Mouse (Mus musculus): Measurements from ENCODE around the gene Alox12. TPM values are rescaled to one million over a fixed set of nuclear protein-coding genes. Genes with fewer than 3 reads are reported as not detected.
A peak's percentile ranks its signal among the peaks of the same experiment; 100 is the strongest.

Alox12 gene
- total RNA-seq, 2 experiments from 2014 or later, result 0.42 to 0.48 TPM

DNA sequence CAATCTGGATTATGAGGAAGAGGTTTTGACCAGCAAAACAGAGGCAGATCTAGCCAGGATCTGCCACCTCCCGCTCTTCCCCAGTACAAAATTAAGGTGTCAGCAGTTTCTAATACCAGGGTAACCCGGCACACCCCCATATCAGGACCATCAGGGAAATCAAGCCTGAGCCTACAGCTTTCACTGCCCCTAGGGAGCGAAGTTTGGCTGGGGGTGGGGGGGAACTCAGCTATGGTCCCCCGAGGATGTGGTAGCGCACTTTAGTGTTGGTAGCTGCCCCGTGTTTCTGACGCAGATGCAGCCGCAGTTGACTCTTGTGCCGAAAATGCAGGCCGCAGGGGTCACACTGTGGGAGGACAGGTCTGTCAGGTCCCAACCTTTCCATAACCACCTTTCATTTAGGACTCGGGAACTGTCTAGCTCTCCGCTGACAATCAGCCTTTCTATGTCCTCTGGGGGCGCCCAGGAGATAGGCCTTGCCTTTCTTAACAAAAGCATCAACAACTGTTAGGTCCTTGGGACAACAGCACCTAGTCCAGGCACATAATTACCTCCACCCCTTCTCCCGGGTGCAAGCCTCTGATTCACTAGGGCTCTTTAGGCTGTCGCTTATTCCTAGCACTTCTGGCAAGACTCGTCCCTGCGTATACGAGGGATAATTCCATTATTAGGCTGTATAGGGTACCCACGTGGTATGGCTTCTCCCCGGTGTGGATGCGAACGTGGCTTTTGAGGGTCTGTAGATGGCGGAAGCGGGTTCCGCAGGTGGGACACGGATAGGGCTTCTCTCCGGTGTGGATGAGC is 29.2 kb downstream of the Alox12 start:
- no peak for ATAC-seq (replicated peaks; ENCODE audit: low FRiP score, low TSS enrichment, poor library complexity, severe bottlenecking)

DNA sequence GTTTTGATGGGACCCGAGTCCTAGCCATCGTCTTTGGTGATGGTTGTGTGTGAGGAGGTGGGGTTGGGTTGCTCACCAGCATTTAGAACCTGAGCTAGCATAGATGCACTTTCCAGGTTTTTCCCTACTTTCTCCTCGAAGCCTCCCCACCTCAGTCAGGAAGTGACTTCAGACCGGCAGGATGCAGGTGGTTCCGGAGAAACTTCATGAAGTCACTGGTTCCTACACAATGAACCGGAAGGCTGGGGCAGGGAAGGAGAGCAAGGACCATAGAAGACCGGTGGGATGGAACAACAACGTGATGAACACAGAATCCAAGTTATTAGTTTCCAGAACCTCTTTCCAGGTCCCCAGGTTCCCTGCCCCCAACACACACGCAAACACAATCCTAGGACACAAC is 31.4 kb downstream of the Alox12 start:
- ATAC-seq (replicated peaks; ENCODE audit: low FRiP score, low TSS enrichment, poor library complexity, severe bottlenecking), result no peak

DNA sequence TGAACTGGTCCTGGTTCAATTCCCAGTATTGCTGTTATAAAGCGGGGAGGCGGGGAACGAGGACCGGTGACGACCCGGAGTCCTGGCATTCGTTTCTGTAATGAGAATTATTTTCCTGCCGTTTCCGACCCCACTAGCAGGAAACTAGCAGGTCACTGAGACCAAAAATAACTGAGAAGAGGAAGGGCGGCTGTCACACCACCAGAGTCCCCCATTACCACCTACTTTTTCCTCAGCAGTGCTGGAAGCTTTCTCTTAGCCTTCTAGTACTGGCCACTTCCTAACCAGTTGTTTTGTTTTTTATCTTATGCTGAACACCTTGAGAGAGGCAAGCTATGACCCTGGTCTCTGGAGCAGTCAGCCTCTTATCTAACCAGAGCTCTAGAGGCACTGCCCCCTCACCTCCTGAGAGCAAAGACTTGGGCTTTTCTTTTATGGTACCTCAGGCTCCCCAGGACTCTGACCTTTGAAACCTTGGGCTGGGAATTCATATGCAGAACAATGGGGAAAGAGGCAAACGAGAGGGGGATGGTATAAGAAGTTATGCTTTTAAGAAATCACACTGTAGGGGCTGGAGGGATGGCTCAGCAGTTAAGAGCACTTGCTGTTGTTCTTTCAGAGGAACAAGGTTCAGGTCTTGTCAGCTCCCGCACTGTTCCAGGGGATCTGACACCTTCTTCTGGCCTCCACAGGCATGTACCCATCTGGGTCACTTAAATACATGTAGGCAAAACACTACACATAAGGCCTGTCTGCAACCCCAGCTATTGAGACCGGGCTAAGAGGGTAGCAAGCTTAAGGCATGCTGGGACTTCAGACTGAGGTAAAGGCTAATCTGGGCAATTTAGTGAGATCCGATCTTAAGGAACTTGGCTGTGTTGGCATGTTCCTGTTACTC is 33.3 kb downstream of the Alox12 start:
- peak; percentile 78 for ATAC-seq (replicated peaks; ENCODE audit: low FRiP score, low TSS enrichment, poor library complexity, severe bottlenecking)

DNA sequence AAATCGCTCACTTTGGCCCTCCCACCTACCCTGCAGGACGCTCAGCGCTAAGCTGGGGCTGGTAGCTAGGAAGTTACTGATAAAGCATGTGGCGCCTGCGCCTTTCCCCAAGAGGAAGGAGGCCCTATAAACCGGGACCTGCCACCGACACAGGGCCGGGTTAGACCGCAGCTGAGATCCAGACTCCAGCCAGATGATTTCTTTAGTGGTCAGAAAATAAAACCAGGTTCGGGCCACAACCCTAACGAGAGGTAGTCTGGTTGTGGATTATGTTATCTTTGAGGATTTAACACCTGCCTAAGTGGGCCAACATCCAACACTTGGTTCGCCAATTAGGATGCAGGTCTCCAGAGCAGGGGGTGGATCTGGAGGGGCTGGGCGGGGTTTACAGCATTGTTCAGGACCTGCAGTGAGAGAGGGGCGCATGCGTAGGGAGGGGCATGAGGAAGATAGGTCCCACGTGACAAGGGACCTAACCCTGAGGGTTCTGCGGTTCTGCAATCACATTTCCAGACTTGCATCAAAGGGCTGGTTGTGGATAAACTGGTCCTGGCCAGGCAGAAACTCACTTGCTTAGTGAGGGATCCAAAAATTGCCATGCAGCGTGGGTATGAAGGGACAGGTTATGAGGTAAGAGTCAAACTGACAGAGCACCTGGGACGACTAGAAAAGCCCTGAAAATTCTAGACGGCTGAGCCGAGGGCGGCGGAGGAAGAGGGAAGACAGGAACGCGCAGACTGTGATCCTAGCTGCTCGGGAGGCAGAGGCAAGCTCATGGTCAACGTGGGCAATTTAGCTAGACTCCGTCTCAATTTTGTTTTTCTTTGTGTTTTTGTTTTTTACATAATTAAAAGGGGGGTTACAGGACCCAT is 34.2 kb downstream of the Alox12 start, which contains the start of gene Slc16a13:
TSS of gene Slc16a13 (minus strand) at position 334 of the 872 bp plus-strand sequence.
- peak; percentile 83 for ATAC-seq (replicated peaks; ENCODE audit: low FRiP score, low TSS enrichment, poor library complexity, severe bottlenecking)

DNA sequence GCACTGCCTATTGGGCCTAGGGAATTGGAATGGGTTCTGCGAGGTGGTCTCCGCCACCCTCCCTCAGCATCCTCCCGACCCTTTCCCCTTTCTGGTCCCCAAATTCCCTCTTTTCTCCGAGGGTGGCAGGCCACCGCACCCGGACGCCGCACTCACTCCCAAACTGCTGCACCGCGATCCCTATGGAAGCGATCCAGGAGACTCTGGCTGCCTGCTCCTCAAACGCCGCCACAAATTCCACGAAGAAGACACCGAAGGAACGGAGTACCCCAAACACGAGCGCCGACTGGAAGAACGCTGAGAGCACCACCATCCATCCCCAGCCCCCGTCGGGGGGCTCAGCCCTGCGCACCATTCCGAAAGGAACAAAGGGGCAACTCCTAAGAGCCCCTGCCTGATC is 34.8 kb downstream of the Alox12 start:
- no peak for ATAC-seq (replicated peaks; ENCODE audit: low FRiP score, low TSS enrichment, poor library complexity, severe bottlenecking)

DNA sequence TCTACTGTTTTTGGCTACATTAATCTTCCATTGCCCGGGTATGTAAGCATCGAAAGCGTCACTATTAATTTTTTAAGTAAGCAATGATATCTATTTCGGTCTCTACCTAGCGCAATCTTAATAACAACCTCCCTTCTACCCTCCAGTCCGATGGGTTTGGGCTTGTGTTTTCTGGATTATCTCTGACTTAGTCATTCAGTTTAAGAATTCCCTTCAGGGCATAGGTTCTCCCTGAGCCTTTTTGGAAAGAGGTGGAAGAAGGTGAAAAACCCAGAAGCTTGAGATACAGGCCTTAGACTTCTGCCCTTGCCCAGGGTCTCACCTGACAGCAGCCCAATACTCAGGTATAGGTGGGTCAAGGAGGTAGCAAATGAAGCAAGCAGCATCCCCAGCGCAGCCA is 35.3 kb downstream of the Alox12 start:
- no peak for ATAC-seq (replicated peaks; ENCODE audit: low FRiP score, low TSS enrichment, poor library complexity, severe bottlenecking)

DNA sequence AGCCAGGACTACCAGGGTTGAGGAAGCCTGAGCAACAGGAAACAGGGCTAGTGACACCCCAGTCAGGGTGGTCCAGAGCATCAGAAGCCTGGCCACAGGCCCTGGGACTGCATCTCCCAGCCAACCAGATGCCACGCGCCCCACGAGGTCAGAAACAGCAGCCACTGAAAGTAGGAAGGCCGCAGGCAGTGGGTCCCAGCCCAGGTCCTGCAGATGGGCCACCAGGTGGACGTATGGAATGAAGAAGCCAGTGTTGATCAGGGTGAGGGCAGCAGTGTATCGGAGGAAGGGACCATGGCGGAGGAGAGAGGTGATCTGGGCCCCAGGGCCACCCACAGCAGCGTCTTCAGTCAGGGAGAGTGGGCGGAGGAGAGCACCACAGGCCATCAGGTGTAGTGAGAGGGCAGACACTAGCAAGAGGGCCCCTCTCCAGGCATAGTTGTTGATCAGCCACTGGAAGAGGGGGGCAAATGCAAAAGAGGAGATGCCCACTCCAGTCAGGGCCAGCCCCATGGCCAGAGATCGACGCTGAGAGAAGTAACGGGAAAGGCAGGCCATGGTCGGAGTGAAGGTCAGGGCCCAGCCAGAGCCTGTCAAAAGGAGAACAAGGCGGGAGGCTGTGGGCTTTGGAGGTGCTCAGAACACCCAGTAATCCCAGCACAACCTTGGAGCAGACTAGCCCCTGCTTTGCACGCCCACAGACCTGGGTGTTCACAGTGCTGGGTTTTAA is 36.2 kb downstream of the Alox12 start:
- no peak for ATAC-seq (replicated peaks; ENCODE audit: low FRiP score, low TSS enrichment, poor library complexity, severe bottlenecking)

DNA sequence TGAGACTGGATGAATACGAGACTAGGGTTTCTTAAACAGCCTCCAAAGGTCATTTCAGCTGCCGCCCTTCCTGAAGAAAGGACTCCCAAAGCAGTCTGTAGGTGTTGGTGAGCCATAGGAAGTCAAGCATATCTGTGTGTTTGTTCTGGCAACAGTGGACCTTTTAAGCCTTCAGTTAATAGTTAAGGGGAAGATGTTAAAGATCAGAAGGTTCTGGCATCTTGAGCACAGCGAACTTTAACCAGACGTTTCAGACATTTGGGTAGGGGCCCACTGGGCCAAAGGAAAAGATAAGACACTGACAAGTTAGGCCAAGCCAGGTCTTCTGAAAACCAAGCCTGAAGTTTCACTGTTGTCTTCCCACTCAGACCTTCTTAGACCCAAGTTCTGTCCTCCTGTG is 37.1 kb downstream of the Alox12 start:
- ATAC-seq (replicated peaks; ENCODE audit: low FRiP score, low TSS enrichment, poor library complexity, severe bottlenecking), result no peak

DNA sequence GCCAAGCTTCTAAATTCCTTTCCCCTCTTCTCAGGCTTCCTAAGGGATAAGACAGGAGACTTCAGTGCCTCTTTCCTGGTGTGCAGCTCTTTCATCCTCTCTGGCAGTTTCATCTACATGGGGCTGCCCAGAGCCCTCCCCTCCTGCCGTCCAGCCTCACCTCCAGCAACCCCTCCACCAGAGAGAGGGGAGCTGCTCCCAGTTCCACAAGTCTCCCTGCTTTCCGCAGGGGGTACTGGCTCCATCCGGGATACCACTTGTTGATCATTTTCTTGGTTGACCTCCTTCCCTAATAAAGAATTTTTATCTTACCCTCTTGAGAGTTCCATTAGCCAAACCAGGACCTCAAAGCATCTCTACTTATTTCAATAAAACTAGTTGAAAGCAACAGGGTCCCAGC is 39.0 kb downstream of the Alox12 start:
- no peak for ATAC-seq (replicated peaks; ENCODE audit: low FRiP score, low TSS enrichment, poor library complexity, severe bottlenecking)

DNA sequence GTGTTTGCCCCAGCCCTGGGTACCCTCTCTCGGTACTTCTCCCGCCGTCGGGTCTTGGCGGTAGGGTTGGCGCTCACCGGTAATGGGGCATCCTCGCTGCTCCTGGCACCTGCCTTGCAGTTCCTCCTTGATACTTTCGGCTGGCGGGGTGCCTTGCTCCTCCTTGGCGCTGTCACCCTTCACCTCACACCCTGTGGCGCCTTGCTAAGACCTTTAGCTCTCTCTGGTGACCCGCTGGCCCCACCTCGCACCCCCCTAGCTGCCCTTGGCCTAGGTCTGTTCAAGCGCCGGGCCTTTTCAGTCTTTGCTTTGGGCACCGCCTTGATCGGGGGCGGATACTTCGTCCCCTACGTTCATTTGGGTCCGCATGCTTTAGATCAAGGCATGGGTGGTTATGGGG is 39.9 kb downstream of the Alox12 start:
- ATAC-seq (replicated peaks; ENCODE audit: low FRiP score, low TSS enrichment, poor library complexity, severe bottlenecking), result no peak

DNA sequence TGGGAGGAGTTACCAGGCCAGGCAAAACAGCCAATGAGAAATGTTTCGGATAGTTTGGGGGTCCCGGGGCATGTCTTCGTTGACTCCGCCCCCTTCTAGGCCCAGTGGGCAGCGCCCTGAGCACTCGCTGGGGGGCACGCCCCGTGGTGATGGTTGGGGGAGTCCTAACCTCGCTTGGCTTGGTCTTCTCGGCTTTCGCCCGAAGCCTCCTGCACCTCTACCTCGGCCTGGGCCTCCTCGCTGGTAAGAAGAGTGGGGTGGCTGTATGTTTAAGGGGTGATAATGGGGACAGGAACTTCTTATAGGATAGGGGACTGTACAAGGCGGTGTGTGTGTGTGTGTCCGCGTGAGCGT is 40.3 kb downstream of the Alox12 start:
- no peak for ATAC-seq (replicated peaks; ENCODE audit: low FRiP score, low TSS enrichment, poor library complexity, severe bottlenecking)

DNA sequence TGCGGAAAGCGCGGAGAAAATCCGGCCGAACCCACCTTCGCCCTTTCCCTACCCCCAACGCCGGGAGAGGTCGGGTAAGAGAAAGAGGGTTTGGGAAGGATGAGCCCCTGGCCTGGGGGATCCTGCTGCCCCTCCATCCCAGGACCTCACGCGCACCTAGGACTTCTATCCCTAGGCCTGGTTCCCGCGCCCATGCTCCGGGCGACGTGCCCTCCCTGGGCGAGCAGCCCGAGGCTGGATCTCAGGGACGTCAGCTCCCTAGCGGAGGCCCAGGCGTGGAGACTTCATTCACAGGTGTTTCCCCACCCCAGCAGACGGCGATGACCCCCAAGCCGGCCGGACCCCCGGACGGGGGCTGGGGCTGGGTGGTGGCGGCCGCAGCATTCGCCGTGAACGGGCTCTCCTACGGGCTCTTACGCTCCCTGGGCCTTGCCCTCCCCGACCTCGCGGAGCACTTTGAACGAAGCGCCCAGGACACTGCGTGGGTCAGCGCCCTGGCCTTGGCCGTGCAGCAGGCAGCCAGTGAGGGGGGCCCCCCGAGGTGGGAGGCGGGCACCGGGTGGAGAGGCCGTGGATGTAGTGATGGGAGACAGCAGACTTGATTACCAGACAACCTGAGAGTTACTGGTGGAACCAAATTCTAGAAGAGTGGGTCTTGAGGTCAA is 40.8 kb downstream of the Alox12 start:
- no peak; the same call in 1 of the 2 replicates for ATAC-seq (replicated peaks; ENCODE audit: low FRiP score, low TSS enrichment, poor library complexity, severe bottlenecking)

DNA sequence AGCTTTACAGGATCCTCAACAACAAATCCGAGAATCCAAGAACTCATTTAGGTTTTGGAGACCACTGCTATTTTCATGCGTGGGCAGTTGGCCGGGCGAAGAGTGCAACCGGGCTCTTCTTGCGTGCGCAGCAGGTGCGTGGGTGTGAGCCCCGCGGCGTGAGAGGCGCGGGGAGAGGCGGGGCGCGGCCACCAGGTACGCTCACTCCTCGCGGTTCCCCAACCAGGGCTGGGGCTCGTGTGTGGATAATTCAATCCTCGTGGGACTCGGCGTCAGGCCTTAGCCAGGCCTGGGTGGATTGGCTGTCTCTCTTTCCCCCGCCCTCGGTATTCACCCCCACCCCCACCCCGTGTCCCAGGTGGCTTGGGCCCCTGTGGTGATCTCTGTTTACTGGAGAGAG is 41.4 kb downstream of the Alox12 start:
- ATAC-seq (replicated peaks; ENCODE audit: low FRiP score, low TSS enrichment, poor library complexity, severe bottlenecking), result no peak

DNA sequence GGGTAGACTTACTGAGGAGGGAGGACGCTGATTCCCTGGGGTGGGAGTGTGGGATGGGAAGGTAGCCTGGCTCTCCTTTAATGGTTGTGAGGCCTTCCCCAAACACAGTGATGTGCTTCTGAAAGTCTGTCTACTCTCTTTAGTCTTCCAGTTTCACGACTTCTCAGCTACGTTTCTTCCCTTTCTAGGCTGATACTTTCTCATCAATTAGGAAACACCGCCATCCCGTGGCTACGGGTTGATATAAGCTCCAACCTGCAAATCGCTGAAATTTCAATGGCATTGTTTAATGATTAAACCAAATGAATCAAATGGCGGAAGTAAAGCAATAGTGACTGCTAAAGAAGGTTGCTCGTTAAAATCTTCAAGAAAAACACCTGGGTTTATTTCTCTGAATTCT is 42.3 kb downstream of the Alox12 start:
- ATAC-seq (replicated peaks; ENCODE audit: low FRiP score, low TSS enrichment, poor library complexity, severe bottlenecking), result peak; percentile 40; the same call in 1 of the 2 replicates

DNA sequence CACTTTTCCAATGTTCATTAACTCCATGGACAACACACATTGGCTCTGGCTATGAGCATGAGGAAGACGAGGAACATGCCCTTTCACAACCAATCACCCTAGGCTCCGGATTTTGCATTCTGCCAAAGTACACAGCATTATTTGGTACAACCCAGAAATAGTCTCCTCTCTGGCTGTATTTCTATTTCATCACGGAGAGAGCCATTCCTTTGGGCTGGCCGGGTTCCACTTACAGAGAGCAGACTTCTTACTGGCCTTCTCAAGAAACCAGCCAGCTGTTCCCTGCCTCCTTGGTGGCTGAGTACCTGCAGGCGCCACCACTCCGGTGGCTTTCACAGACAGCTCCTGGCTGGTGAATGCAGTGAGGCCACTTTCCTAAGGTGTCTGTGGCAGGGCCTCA is 42.7 kb downstream of the Alox12 start, which contains the start of gene Slc16a11:
TSS of gene Slc16a11 (plus strand) at position 330 of the 400 bp plus-strand sequence.
- no peak for ATAC-seq (replicated peaks; ENCODE audit: low FRiP score, low TSS enrichment, poor library complexity, severe bottlenecking)

DNA sequence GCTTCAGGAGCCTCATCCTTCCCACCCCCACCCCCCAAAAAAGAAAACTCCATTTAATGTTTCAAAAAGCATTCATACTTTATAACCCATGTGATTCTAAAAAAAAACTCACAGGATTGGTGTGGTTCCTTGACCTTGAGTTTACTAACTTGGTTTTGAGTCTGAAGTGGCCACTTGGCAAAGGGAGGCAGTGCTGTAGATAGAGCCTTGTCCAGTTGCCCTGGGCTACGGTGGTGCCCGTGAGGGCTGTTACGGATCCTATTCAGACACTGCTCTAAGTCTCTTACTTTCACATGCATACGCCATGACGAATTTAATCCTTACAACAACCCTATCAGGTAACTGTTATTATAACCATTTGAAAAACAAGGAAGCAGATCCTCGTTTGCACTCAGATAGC is 43.2 kb downstream of the Alox12 start:
- no peak for ATAC-seq (replicated peaks; ENCODE audit: low FRiP score, low TSS enrichment, poor library complexity, severe bottlenecking)

DNA sequence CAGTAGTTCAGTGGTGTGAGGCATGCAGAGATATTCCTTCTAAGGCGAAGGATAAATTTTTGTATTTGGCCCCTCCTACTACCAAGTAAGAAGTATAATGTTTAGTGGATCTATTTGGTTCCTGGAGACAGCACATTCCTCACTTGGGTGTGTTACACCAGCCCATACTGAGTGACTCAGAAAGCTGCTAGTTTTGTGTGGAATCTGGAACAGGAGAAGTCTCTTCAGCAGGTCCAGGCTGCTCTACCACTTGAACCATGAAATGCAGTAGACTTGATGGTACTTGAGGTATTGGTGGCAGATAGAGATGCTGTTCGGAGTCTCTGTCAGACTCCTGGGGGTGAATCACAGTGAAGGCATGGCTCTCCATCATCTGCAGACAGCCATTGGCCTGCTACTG is 44.5 kb downstream of the Alox12 start:
- no peak for ATAC-seq (replicated peaks; ENCODE audit: low FRiP score, low TSS enrichment, poor library complexity, severe bottlenecking)

DNA sequence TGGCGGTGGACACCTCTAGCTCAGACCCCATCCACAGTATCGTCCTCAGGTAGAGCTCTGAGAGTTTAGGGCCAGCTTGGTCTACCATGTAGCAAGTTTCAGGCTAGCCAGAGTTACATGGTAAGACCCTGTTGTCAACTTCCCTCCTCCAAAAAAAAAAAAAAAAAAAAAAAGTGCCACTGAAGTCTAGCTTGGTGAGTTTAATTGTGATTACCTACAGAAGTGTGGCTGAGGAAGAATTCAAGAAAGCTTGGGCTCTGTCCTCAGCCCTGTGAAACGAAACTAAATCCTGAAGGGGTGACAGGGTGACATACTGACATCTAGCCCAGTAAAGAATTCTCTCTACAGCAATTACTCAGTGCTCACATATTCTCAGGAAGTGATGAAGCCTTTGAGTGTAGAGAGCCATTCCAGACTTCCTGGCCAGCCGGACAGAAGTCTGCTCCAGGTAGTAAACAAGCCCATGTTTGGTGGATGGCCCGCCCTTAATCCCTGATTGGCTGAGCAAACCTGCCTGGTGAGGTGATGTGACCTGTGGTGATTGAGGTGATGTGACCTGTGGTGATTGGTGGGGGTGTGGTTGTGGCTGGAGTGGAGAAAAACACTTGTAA is 46.3 kb downstream of the Alox12 start:
- no peak for ATAC-seq (replicated peaks; ENCODE audit: low FRiP score, low TSS enrichment, poor library complexity, severe bottlenecking)
